Mouse (Mus musculus) ES-E14 (cell line): ENCODE results near the gene Vsir.

Experiments
- CHD2 ChIP-seq: IDR thresholded peaks from 2 replicates; pipeline ENCODE4 v1.6.1; 2014; ENCODE audit warnings: mild to moderate bottlenecking, low read depth, low read length, inconsistent platforms
- MAFK ChIP-seq: IDR thresholded peaks from 2 replicates; pipeline ENCODE4 v1.6.1; 2014; ENCODE audit warnings: mild to moderate bottlenecking, low read depth, low read length, inconsistent platforms; ENCODE audit not compliant: insufficient read depth
- ZC3H11A ChIP-seq: IDR thresholded peaks from 2 replicates; pipeline ENCODE4 v1.6.1; 2012; ENCODE audit warnings: low read depth, mild to moderate bottlenecking, inconsistent platforms, low read length, borderline replicate concordance

GRCm38 (mm10) chr10:60335021-60335420, 11.6 kb upstream of the Vsir start:
- TF ChIP-seq MAFK (no peak), CHD2 (no peak), ZC3H11A (no peak)
